Mouse (Mus musculus) ES-Bruce4 (cell line): Measurements from ENCODE around the gene Hecw2.

Experiments used
- CTCF ChIP-seq: IDR thresholded peaks from one replicate; pipeline ENCODE4 v1.8.1; 2011; ENCODE audit warnings: low read depth, low read length
- POLR2A ChIP-seq: IDR thresholded peaks from one replicate; pipeline ENCODE4 v1.8.1; 2011; ENCODE audit warnings: low read length; ENCODE audit not compliant: insufficient read depth

DNA sequence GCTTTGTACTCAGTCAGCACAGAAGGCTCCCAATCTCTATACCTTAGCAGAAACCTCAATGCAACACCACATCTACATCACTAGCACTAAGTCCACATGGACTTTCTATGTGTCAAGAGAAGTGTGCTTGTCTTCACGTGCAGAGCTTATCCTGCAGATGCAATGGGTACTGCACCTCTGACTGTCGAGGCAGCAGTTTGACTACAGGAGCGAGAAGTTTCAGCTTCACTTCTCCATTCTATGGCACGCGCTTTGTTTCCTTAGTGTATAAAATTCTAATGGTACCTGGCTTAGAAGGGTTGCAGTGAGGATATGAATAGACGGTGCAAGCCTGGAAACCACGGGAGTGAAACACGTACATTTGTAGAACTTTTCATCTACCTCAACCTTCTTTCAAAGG is 218.9 kb downstream of the Hecw2 start:
- TF ChIP-seq POLR2A (no peak), CTCF (no peak)
